Mouse (Mus musculus) neural tube, embryonic 11.5 days (tissue): Measurements from ENCODE around the gene Avl9. TPM values are rescaled to one million over a fixed set of nuclear protein-coding genes. Genes with fewer than 3 reads are reported as not detected.

Experiments
- ATAC-seq: fragments of 200-750 bp; cut with Nextera tagmentation; 2 replicates; pipeline ENCODE4 v1.8.0; 2017; ENCODE audit warnings: moderate number of reproducible peaks, mild to moderate bottlenecking, moderate TSS enrichment, moderate library complexity; ENCODE audit not compliant: insufficient read depth, low FRiP score, low TSS enrichment
- DNase-seq: peaks from one replicate; pipeline ENCODE4 v3.0.0-alpha.2; 2015; ENCODE audit warnings: low spot score
- H3K27ac ChIP-seq: fragments of 300-500 bp; sonication (generic); 2 replicates; pipeline ENCODE4 v1.5.1; 2014; ENCODE audit warnings: low read depth, mild to moderate bottlenecking, low read length
- H3K27me3 ChIP-seq: fragments of 300-500 bp; sonication (generic); 2 replicates; pipeline ENCODE4 v1.6.1; 2014; ENCODE audit warnings: mild to moderate bottlenecking, low read length, mixed read lengths; ENCODE audit not compliant: control insufficient read depth, insufficient read depth
- H3K36me3 ChIP-seq: fragments of 300-500 bp; sonication (generic); 2 replicates; pipeline ENCODE4 v1.6.1; 2014; ENCODE audit warnings: mild to moderate bottlenecking, low read length, moderate library complexity, mixed read lengths; ENCODE audit not compliant: control insufficient read depth, insufficient read depth
- H3K4me1 ChIP-seq: fragments of 300-500 bp; sonication (generic); 2 replicates; pipeline ENCODE4 v1.6.1; 2014; ENCODE audit warnings: low read length, mixed read lengths; ENCODE audit not compliant: control insufficient read depth, insufficient read depth
- H3K4me2 ChIP-seq: fragments of 300-500 bp; sonication (generic); 2 replicates; pipeline ENCODE4 v1.6.1; 2014; ENCODE audit warnings: low read depth, mild to moderate bottlenecking, moderate library complexity
- H3K4me3 ChIP-seq: fragments of 300-500 bp; sonication (generic); 2 replicates; pipeline ENCODE4 v1.5.1; 2014; ENCODE audit warnings: low read depth, low read length
- H3K9ac ChIP-seq: fragments of 300-500 bp; sonication (generic); 2 replicates; pipeline ENCODE4 v1.6.1; 2014; ENCODE audit warnings: mild to moderate bottlenecking, low read length
- H3K9me3 ChIP-seq: fragments of 300-500 bp; sonication (generic); 2 replicates; pipeline ENCODE4 v1.6.1; 2016; ENCODE audit warnings: low read length; ENCODE audit not compliant: control insufficient read depth
- WGBS: fragments of 180-500 bp; shearing (Covaris S2); extraction: QIAGEN DNeasy Blood & Tissue Kit; methylation state at CpG from one replicate; pipeline ENCODE4 v1.1.7; 2014; 5-methylcytosine and 5-hydroxymethylcytosine counted together
- polyA plus RNA-seq: library from polyadenylated mRNA; unstranded; fragments of >200 nt; fragmentation: Nextera tagmentation; extraction: Ambion mirVana; gene quantifications from 2 replicates; pipeline ENCODE4 v1.2.1, GENCODE M21; 2014

Avl9 gene
- polyA plus RNA-seq, result 31.3 and 32.7 TPM in 2 replicates

- ATAC-seq (peak; percentile 98), DNase-seq (peak; percentile 98)
- Histone ChIP-seq H3K4me3 (peak within 1 kb of the TSS; percentile 62), H3K4me2 (peak within 1 kb of the TSS; percentile 48), H3K9me3 (no peaks in the 10 kb centered on the region), H3K4me1 (peaks cover 6% of the 10 kb centered on the region; the same call in 1 of the 2 replicates), H3K27ac (peak within 1 kb of the TSS; percentile 93), H3K27me3 (no peaks in the 10 kb centered on the region), H3K9ac (peak within 1 kb of the TSS; percentile 78), H3K36me3 (no peaks in the 10 kb centered on the region)
- WGBS, result under 1% methylated on average over 57 of the region's 64 CpGs
Measured at GRCm38 (mm10) chr6:56714574-56715269, at the start of gene Avl9. Gene Avl9 (plus strand): TSS chr6:56714899.

- Histone ChIP-seq H3K9me3 (no peaks in the 10 kb centered on the region), H3K36me3 (no peaks in the 10 kb centered on the region), H3K4me3 (no peak overlapping the region), H3K27me3 (no peaks in the 10 kb centered on the region), H3K27ac (no peak overlapping the region), H3K4me2 (no peak overlapping the region), H3K4me1 (no peaks in the 10 kb centered on the region), H3K9ac (no peak overlapping the region)
- ATAC-seq (no peak), DNase-seq (no peak)
- WGBS, result 96% methylated on average over 3 of the region's 3 CpGs
Measured at GRCm38 (mm10) chr6:56688238-56688637, 26.5 kb upstream of the Avl9 start.

GRCm38 (mm10) chr6:56691205-56691604 lies 23.5 kb upstream of the Avl9 start:
- Histone ChIP-seq H3K4me1 (no peaks in the 10 kb centered on the region), H3K9ac (no peak overlapping the region), H3K9me3 (no peaks in the 10 kb centered on the region), H3K4me3 (no peak overlapping the region), H3K36me3 (no peaks in the 10 kb centered on the region), H3K27ac (no peak overlapping the region), H3K27me3 (no peaks in the 10 kb centered on the region), H3K4me2 (no peak overlapping the region)
- peak; percentile 45 for ATAC-seq
- DNase-seq, result peak; percentile 60
- 7% methylated on average over 2 of the region's 2 CpGs for WGBS

GRCm38 (mm10) chr6:56692445-56692844 lies 22.3 kb upstream of the Avl9 start:
- 86% methylated on average over 4 of the region's 4 CpGs for WGBS
- H3K27me3 ChIP-seq, result no peaks in the 10 kb centered on the region
- no peak overlapping the region for H3K4me3 ChIP-seq
- no peak overlapping the region for H3K4me2 ChIP-seq
- DNase-seq (no peak), ATAC-seq (no peak)
- no peaks in the 10 kb centered on the region for H3K4me1 ChIP-seq
- H3K36me3 ChIP-seq, result no peaks in the 10 kb centered on the region
- H3K27ac ChIP-seq, result no peak overlapping the region
- H3K9ac ChIP-seq, result no peak overlapping the region
- H3K9me3 ChIP-seq, result no peaks in the 10 kb centered on the region

- Histone ChIP-seq H3K27me3 (no peaks in the 10 kb centered on the region), H3K4me1 (no peaks in the 10 kb centered on the region), H3K36me3 (no peaks in the 10 kb centered on the region), H3K4me3 (peak within 1 kb of the TSS; percentile 83), H3K4me2 (peak within 1 kb of the TSS; percentile 75), H3K9ac (peak within 1 kb of the TSS; percentile 56), H3K9me3 (no peaks in the 10 kb centered on the region), H3K27ac (no peak within 1 kb of the TSS)
- under 1% methylated on average over 46 of the region's 46 CpGs for WGBS
- DNase-seq (peak; percentile 88), ATAC-seq (peak; percentile 88)
Measured at GRCm38 (mm10) chr6:56703931-56704900, 10.5 kb upstream of the Avl9 start, which contains the start of gene Lsm5. Gene Lsm5 (minus strand): TSS chr6:56704710.

GRCm38 (mm10) chr6:56714186-56714573 lies 519 bp upstream of the Avl9 start:
- H3K9ac ChIP-seq, result no peak overlapping the region
- no peak overlapping the region for H3K4me3 ChIP-seq
- H3K4me2 ChIP-seq, result peak overlapping the region; percentile 48; the same call in 1 of the 2 replicates
- ATAC-seq (no peak), DNase-seq (no peak)
- no peaks in the 10 kb centered on the region for H3K27me3 ChIP-seq
- peaks cover 6% of the 10 kb centered on the region; the same call in 1 of the 2 replicates for H3K4me1 ChIP-seq
- WGBS, result 57% methylated on average over 7 of the region's 7 CpGs
- no peaks in the 10 kb centered on the region for H3K9me3 ChIP-seq
- H3K36me3 ChIP-seq, result no peaks in the 10 kb centered on the region
- no peak overlapping the region for H3K27ac ChIP-seq

GRCm38 (mm10) chr6:56715270-56715666 lies 569 bp downstream of the Avl9 start:
- Histone ChIP-seq H3K9ac (peak overlapping the region; percentile 78), H3K4me1 (peaks cover 6% of the 10 kb centered on the region; the same call in 1 of the 2 replicates), H3K36me3 (no peaks in the 10 kb centered on the region), H3K27me3 (no peaks in the 10 kb centered on the region), H3K4me2 (peak overlapping the region; percentile 48), H3K4me3 (peak overlapping the region; percentile 62), H3K27ac (peak overlapping the region; percentile 93), H3K9me3 (no peaks in the 10 kb centered on the region)
- no peak for DNase-seq
- peak; percentile 56; the same call in 1 of the 2 replicates for ATAC-seq
- WGBS, result under 1% methylated on average over 25 of the region's 25 CpGs

- Histone ChIP-seq H3K9ac (no peak overlapping the region), H3K4me3 (no peak overlapping the region), H3K9me3 (no peaks in the 10 kb centered on the region), H3K4me2 (no peak overlapping the region), H3K4me1 (peaks cover 6% of the 10 kb centered on the region; the same call in 1 of the 2 replicates), H3K27ac (no peak overlapping the region), H3K27me3 (no peaks in the 10 kb centered on the region), H3K36me3 (no peaks in the 10 kb centered on the region)
- 85% methylated on average over 1 of the region's 1 CpGs for WGBS
- ATAC-seq, result no peak
- no peak for DNase-seq
Measured at GRCm38 (mm10) chr6:56719071-56719470, 4.4 kb downstream of the Avl9 start.
